Mouse (Mus musculus) c-Kit-positive CD71-positive TER-119-negative erythroid progenitor cells, embryonic 14.5 days (primary cell): ENCODE data around the gene Fxyd7.

Source experiments
- DNase-seq: peaks from one replicate; pipeline ENCODE4 v3.0.0-alpha.2; 2013; ENCODE audit warnings: low read depth

Gene Fxyd7

GRCm38 (mm10) chr7:31051321-31052021 lies at the start of gene Fxyd7:
Gene Fxyd7 (minus strand): TSS chr7:31051467.
- no peak for DNase-seq

GRCm38 (mm10) chr7:31100786-31101185 lies 49.5 kb upstream of the Fxyd7 start:
- no peak for DNase-seq

- no peak for DNase-seq
Measured at GRCm38 (mm10) chr7:31099612-31099982, 48.3 kb upstream of the Fxyd7 start.

- no peak for DNase-seq
Measured at GRCm38 (mm10) chr7:31098697-31099611, 47.7 kb upstream of the Fxyd7 start.

- peak; percentile 59 for DNase-seq
Measured at GRCm38 (mm10) chr7:31097583-31098248, 46.4 kb upstream of the Fxyd7 start.

GRCm38 (mm10) chr7:31096892-31097564 lies 45.8 kb upstream of the Fxyd7 start:
- no peak for DNase-seq

GRCm38 (mm10) chr7:31094774-31095501 lies 43.7 kb upstream of the Fxyd7 start:
- DNase-seq = no peak

GRCm38 (mm10) chr7:31089721-31090120 lies 38.5 kb upstream of the Fxyd7 start:
- DNase-seq = no peak

GRCm38 (mm10) chr7:31088206-31088605 lies 36.9 kb upstream of the Fxyd7 start:
- DNase-seq = no peak

GRCm38 (mm10) chr7:31087262-31087661 lies 36.0 kb upstream of the Fxyd7 start:
- no peak for DNase-seq

GRCm38 (mm10) chr7:31086175-31086755 lies 35.0 kb upstream of the Fxyd7 start:
- no peak for DNase-seq

GRCm38 (mm10) chr7:31085171-31085570 lies 33.9 kb upstream of the Fxyd7 start:
- DNase-seq = no peak

- no peak for DNase-seq
Measured at GRCm38 (mm10) chr7:31084140-31084539, 32.9 kb upstream of the Fxyd7 start.

- no peak for DNase-seq
Measured at GRCm38 (mm10) chr7:31082831-31083588, 31.7 kb upstream of the Fxyd7 start.

- DNase-seq = no peak
Measured at GRCm38 (mm10) chr7:31082106-31082505, 30.8 kb upstream of the Fxyd7 start.

GRCm38 (mm10) chr7:31081106-31081505 lies 29.8 kb upstream of the Fxyd7 start:
- DNase-seq = no peak

- DNase-seq = no peak
Measured at GRCm38 (mm10) chr7:31080611-31081010, 29.3 kb upstream of the Fxyd7 start.

- DNase-seq = no peak
Measured at GRCm38 (mm10) chr7:31079670-31080069, 28.4 kb upstream of the Fxyd7 start.

GRCm38 (mm10) chr7:31077885-31078445 lies 26.7 kb upstream of the Fxyd7 start:
- no peak for DNase-seq

- no peak for DNase-seq
Measured at GRCm38 (mm10) chr7:31077470-31077869, 26.2 kb upstream of the Fxyd7 start.
